Mouse (Mus musculus) forebrain, embryonic 11.5 days (tissue): ENCODE measurements around the gene Kifc1. TPM values are rescaled to one million over a fixed set of nuclear protein-coding genes. Genes with fewer than 3 reads are reported as not detected.
A peak's percentile ranks its signal among the peaks of the same experiment; 100 is the strongest.

Source experiments
- ATAC-seq: fragments of 200-750 bp; cut with Nextera tagmentation; replicated peaks from 2 replicates; pipeline ENCODE4 v1.8.0; 2017; ENCODE audit warnings: moderate TSS enrichment; ENCODE audit not compliant: low FRiP score
- DNase-seq: peaks from one replicate; pipeline ENCODE4 v3.0.0-alpha.2; 2017; ENCODE audit warnings: low spot score
- H3K27ac ChIP-seq: fragments of 300-500 bp; sonication (generic); 2 replicates; pipeline ENCODE4 v1.5.1; 2014; ENCODE audit warnings: low read depth, low read length
- H3K27me3 ChIP-seq: fragments of 300-500 bp; sonication (generic); 2 replicates; pipeline ENCODE4 v1.6.1; 2014; ENCODE audit warnings: mild to moderate bottlenecking, low read length, mixed read lengths; ENCODE audit not compliant: control insufficient read depth, insufficient read depth
- H3K36me3 ChIP-seq: fragments of 300-500 bp; sonication (generic); 2 replicates; pipeline ENCODE4 v1.6.1; 2014; ENCODE audit warnings: mild to moderate bottlenecking, low read length, moderate library complexity, mixed read lengths; ENCODE audit not compliant: control insufficient read depth, insufficient read depth
- H3K4me1 ChIP-seq: fragments of 300-500 bp; sonication (generic); replicated peaks from 2 replicates; pipeline ENCODE4 v1.6.1; 2014; ENCODE audit warnings: low read length, mixed read lengths; ENCODE audit not compliant: control insufficient read depth, insufficient read depth
- H3K4me2 ChIP-seq: fragments of 300-500 bp; sonication (generic); 2 replicates; pipeline ENCODE4 v1.6.1; 2014; ENCODE audit warnings: low read depth, mild to moderate bottlenecking, low read length, moderate library complexity, mixed read lengths; ENCODE audit not compliant: severe bottlenecking
- H3K4me3 ChIP-seq: fragments of 300-500 bp; sonication (generic); 2 replicates; pipeline ENCODE4 v1.5.1; 2014; ENCODE audit warnings: low read depth, low read length
- H3K9ac ChIP-seq: fragments of 300-500 bp; sonication (generic); 2 replicates; pipeline ENCODE4 v1.6.1; 2014; ENCODE audit warnings: low read length
- H3K9me3 ChIP-seq: fragments of 300-500 bp; sonication (generic); 2 replicates; pipeline ENCODE4 v1.6.1; 2016; ENCODE audit warnings: low read length, mixed read lengths; ENCODE audit not compliant: control insufficient read depth
- WGBS: fragments of 180-500 bp; shearing (Covaris S2); extraction: QIAGEN DNeasy Blood & Tissue Kit; methylation state at CpG from one replicate; pipeline ENCODE4 v1.1.7; 2014; 5-methylcytosine and 5-hydroxymethylcytosine counted together
- polyA plus RNA-seq: library from polyadenylated mRNA; unstranded; fragments of >200 nt; fragmentation: Nextera tagmentation; extraction: Ambion mirVana; gene quantifications from 2 replicates; pipeline ENCODE4 v1.2.1, GENCODE M21; 2014

Gene Kifc1
- polyA plus RNA-seq, result 16.0 and 20.4 TPM in 2 replicates

DNA sequence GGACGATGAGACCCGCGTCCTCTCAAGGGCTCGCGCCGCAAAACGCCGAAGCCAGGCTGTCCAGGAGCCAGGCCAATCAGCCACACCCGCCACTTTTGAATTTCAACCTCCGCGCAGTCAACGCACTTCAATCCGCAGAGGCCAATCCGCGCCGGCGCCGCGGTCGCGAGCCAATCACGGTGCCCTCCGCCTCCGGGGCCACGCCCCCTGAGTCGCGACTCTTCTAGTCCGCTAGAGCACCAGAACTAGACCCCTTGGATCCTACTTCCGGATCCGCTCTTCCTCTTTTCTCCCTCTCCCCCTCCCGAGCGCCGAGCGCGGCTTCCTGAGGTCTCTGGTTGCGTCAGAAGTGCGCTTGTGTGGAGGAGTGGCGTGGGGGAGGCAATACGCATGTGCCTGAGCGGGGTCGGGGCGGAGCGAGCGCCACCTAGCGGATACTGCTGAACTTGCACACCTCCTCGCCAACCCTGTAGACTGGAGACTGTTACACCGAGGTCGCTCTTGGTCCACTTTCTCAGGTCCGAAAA lies at the start of gene Kifc1:
Gene Kifc1 (minus strand): TSS at position 129 of the 527 bp plus-strand sequence.
- peak within 1 kb of the TSS; percentile 66 for H3K9ac ChIP-seq
- WGBS, result under 1% methylated on average over 49 of the region's 49 CpGs
- peak within 1 kb of the TSS; percentile 59 for H3K4me3 ChIP-seq
- 0 out of 2 replicates have a peak within 1 kb of the TSS, but pooled peaks have one; percentile 18 for H3K27ac ChIP-seq
- no peaks in the 10 kb centered on the region for H3K27me3 ChIP-seq
- no peaks in the 10 kb centered on the region for H3K9me3 ChIP-seq
- ATAC-seq (peak; percentile 98), DNase-seq (peak; percentile 99)
- H3K36me3 ChIP-seq, result peaks cover 6% of the 10 kb centered on the region; the same call in 1 of the 2 replicates
- H3K4me1 ChIP-seq, result peaks cover 8% of the 10 kb centered on the region; the same call in 1 of the 2 replicates
- peak within 1 kb of the TSS; percentile 68 for H3K4me2 ChIP-seq

DNA sequence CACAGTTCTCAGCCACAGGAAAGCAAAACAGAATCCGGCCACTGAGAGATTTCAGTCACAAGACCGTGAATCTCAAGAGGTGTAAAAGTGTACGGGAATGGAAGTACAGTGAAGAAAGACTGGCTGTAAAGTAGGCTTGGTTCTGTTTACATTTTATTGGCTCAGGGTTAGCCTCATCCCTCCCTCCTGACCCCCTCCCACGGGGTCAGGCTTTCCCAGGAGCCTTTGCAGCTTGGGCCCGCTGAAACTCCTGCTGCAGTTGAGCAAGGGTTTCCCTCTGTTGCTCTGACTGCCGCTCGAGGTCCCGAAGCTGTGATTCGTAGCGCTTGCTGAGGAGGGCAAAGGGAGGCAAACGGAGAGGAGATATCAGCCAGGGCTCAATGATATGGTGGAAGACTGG lies 48.3 kb upstream of the Kifc1 start:
- Histone ChIP-seq H3K4me1 (peaks cover 8% of the 10 kb centered on the region), H3K4me3 (no peak overlapping the region), H3K36me3 (peaks cover 3% of the 10 kb centered on the region; the same call in 1 of the 2 replicates), H3K9me3 (no peaks in the 10 kb centered on the region), H3K27me3 (no peaks in the 10 kb centered on the region), H3K27ac (no peak overlapping the region), H3K4me2 (no peak overlapping the region), H3K9ac (no peak overlapping the region)
- no peak for DNase-seq
- WGBS, result 88% methylated on average over 11 of the region's 11 CpGs
- ATAC-seq, result no peak

DNA sequence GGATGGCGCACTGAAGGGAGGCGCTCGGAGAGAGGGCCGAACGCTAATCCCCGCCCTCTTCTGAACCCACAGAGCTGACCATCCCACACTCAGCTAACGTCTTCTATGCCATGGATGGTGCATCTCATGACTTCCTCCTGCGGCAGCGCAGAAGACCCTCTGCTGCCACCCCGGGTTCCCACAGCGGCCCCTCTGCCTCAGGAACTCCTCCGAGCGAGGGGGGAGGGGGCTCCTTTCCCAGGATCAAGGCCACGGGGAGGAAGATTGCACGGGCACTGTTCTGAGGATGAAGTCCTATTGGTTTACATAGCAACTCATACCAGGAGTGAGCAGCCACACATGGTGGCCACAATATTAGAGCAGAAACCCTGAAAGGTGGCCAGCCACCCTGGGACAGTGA lies 46.5 kb upstream of the Kifc1 start:
- DNase-seq (no peak), ATAC-seq (no peak)
- H3K4me1 ChIP-seq, result peaks cover 8% of the 10 kb centered on the region
- H3K4me3 ChIP-seq, result no peak overlapping the region
- H3K27ac ChIP-seq, result no peak overlapping the region
- H3K9me3 ChIP-seq, result no peaks in the 10 kb centered on the region
- WGBS, result 89% methylated on average over 15 of the region's 15 CpGs
- H3K36me3 ChIP-seq, result no peaks in the 10 kb centered on the region
- no peaks in the 10 kb centered on the region for H3K27me3 ChIP-seq
- no peak overlapping the region for H3K4me2 ChIP-seq
- H3K9ac ChIP-seq, result no peak overlapping the region

DNA sequence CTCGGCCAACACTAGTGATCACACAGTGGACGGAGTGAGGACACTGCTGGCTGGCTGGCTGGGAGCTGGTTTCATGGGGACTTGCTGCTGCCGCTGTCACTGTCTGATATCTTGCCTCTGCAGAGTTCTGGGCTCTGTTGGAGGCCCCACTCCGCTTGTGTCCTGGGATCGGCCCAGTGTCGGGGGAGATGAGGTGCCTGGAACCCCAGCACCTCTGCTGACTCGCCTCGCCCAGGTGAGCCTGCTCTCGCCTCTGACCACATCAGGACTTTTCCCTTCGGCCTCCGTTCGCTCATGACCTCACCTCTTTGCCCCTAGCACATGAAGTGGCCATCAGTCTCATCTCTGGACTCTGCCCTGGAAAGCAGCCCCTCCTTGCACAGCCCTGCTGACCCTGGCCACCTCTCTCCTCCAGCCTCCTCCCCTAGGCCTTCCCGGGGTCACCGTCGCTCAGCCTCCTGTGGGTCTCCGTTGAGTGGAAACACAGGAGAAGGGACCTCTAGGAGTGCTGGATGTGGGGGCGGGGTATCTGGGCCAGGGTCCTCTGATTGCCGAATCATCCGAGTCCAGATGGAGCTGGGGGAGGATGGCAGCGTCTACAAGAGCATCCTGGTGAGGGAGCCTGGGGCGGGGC lies 45.1 kb upstream of the Kifc1 start:
- 88% methylated on average over 21 of the region's 21 CpGs for WGBS
- H3K4me2 ChIP-seq, result no peak overlapping the region
- DNase-seq (no peak), ATAC-seq (no peak)
- H3K9me3 ChIP-seq, result no peaks in the 10 kb centered on the region
- H3K27ac ChIP-seq, result no peak overlapping the region
- H3K4me1 ChIP-seq, result peaks cover 11% of the 10 kb centered on the region
- no peaks in the 10 kb centered on the region for H3K27me3 ChIP-seq
- no peak overlapping the region for H3K4me3 ChIP-seq
- no peaks in the 10 kb centered on the region for H3K36me3 ChIP-seq
- no peak overlapping the region for H3K9ac ChIP-seq

DNA sequence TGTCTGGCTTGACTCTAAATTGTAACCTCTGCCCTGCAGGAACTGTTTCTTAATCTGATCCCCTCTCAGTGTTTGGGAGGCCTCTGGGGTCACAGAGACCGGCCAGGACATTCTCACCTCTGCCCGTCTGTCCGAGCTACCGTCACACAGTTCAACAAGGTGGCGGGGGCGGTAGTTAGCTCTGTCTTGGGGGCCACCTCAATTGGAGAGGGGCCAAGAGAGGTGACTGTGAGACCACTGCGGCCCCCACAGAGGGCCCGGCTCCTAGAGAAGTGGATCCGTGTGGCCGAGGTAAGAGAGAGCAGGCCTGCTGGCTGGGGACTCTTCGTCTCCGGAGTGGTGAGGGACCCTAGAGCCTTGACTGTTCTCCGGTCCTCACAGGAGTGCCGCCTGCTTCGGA lies 42.5 kb upstream of the Kifc1 start:
- 88% methylated on average over 15 of the region's 15 CpGs for WGBS
- no peak for ATAC-seq
- no peaks in the 10 kb centered on the region for H3K36me3 ChIP-seq

DNA sequence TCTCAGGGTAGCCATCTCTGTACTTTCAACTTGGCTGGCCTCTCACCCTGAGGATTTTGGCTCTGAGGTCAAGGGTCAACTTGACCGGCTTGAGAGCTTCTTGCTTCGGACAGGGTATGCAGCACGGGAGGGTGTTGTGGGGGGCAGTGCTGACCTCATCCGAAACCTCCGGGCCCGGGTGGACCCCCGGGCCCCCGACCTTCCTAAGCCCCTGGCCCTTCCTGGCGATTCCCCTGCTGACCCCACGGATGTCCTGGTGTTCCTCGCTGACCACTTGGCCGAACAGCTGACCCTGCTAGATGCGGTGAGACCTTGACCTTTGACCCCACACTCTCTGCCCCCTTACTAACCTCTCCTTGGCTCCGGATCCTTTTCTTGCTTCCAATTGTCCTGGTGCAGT lies 42.0 kb upstream of the Kifc1 start:
- 90% methylated on average over 14 of the region's 14 CpGs for WGBS
- H3K36me3 ChIP-seq, result no peaks in the 10 kb centered on the region
- DNase-seq, result no peak
- no peak overlapping the region for H3K4me2 ChIP-seq
- no peak overlapping the region for H3K9ac ChIP-seq
- peaks cover 13% of the 10 kb centered on the region; the same call in 1 of the 2 replicates for H3K4me1 ChIP-seq
- H3K27me3 ChIP-seq, result no peaks in the 10 kb centered on the region
- H3K9me3 ChIP-seq, result no peaks in the 10 kb centered on the region
- no peak for ATAC-seq
- H3K27ac ChIP-seq, result no peak overlapping the region
- H3K4me3 ChIP-seq, result no peak overlapping the region

More for the DNA sequence above, 42.5 kb upstream of the Kifc1 start:
- H3K4me2 ChIP-seq, result no peak overlapping the region
- no peaks in the 10 kb centered on the region for H3K27me3 ChIP-seq
- no peak overlapping the region for H3K9ac ChIP-seq
- no peak for DNase-seq
- H3K9me3 ChIP-seq, result no peaks in the 10 kb centered on the region
- H3K27ac ChIP-seq, result no peak overlapping the region
- H3K4me3 ChIP-seq, result no peak overlapping the region
- H3K4me1 ChIP-seq, result peaks cover 13% of the 10 kb centered on the region; the same call in 1 of the 2 replicates

DNA sequence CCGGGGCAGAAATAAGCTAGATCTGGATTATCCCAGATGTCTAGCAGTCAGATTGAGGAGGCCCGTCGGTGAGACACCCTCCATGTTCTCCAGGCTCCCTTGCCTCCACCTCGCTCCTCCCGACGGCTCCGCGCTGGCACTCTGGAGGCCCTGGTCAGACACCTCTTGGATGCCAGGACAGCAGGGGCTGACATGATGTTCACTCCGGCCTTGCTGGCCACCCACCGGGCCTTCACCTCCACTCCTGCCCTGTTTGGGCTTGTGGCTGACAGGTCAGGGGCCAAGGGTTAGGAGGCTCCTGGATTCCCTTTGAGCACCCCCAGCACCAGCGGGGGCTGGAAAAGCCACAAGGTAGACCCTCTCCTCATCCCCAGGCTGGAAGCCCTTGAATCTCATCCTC lies 41.5 kb upstream of the Kifc1 start:
- H3K4me3 ChIP-seq, result no peak overlapping the region
- peaks cover 13% of the 10 kb centered on the region; the same call in 1 of the 2 replicates for H3K4me1 ChIP-seq
- ATAC-seq (no peak), DNase-seq (no peak)
- 92% methylated on average over 11 of the region's 11 CpGs for WGBS
- H3K9me3 ChIP-seq, result no peaks in the 10 kb centered on the region
- no peaks in the 10 kb centered on the region for H3K27me3 ChIP-seq
- no peak overlapping the region for H3K27ac ChIP-seq
- no peaks in the 10 kb centered on the region for H3K36me3 ChIP-seq
- H3K9ac ChIP-seq, result no peak overlapping the region
- H3K4me2 ChIP-seq, result no peak overlapping the region

DNA sequence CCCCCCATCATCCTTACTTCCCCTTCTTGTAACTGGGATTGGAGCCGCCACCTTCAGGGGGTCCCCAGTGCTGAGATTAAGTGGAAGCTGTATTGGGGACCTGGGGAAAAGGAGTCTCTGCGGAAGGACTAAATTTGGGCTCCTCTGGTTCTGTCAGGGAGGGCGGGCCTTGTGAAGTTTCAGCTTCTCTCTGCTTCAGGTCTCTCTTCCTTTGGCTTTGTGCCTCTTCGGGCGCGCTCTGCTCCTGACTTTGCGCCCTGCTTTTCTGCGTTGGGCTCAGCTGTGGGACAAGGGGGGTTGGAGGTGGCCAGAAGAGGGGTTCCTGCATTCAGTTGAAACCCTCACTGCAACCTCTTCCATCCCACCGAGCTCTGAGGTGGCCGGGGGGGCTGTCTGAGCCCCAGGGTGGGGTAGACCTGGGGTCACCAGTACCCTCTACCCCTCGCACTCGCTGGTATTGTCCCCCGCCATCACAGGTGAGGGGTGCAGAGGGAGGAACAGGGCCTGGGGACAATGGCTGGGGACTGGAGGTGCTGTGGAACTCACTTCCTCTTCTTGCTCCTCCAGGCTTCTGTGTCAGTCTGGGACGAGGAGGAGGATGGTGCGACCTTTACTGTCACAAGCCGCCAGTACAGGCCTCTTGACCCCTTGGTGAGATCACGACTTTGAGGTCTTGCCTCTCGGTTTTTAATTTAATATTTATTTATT lies 40.9 kb upstream of the Kifc1 start:
- peak overlapping the region; percentile 83 for H3K4me3 ChIP-seq
- peaks cover 13% of the 10 kb centered on the region; the same call in 1 of the 2 replicates for H3K4me1 ChIP-seq
- DNase-seq (no peak), ATAC-seq (no peak)
- H3K9ac ChIP-seq, result peak overlapping the region; percentile 84; the same call in 1 of the 2 replicates
- peak overlapping the region; percentile 100 for H3K4me2 ChIP-seq
- H3K9me3 ChIP-seq, result no peaks in the 10 kb centered on the region
- no peaks in the 10 kb centered on the region for H3K27me3 ChIP-seq
- WGBS, result 29% methylated on average over 18 of the region's 18 CpGs
- H3K36me3 ChIP-seq, result no peaks in the 10 kb centered on the region
- no peak overlapping the region for H3K27ac ChIP-seq
